Mouse (Mus musculus) left cerebral cortex, adult 9 months (tissue): ENCODE data around the gene Clcnkb.

ENCODE experiments used
- DNase-seq, 2 experiments: peaks; one replicate each; pipeline ENCODE4 v3.0.0; 2022; ENCODE audit warnings: low spot score in 2 of 2

Clcnkb gene

GRCm38 (mm10) chr4:141415924-141416323, at the start of gene Clcnkb:
Gene Clcnkb (minus strand): TSS chr4:141416014.
- DNase-seq: no peak

DNA sequence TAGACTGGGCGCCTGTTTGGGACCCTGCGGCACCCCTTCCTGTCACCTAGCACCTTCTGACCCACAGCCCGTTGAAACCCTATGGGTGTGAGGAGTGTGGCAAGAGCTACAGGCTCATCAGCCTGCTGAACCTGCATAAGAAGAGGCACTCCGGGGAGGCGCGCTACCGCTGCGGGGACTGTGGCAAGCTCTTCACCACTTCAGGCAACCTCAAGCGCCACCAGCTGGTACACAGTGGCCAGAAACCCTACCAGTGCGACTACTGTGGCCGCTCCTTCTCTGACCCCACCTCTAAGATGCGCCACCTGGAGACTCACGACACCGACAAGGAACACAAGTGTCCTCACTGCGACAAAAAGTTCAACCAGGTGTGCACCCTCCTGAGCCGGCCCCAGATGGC, 48.9 kb upstream of the Clcnkb start:
- DNase-seq: no peak

DNA sequence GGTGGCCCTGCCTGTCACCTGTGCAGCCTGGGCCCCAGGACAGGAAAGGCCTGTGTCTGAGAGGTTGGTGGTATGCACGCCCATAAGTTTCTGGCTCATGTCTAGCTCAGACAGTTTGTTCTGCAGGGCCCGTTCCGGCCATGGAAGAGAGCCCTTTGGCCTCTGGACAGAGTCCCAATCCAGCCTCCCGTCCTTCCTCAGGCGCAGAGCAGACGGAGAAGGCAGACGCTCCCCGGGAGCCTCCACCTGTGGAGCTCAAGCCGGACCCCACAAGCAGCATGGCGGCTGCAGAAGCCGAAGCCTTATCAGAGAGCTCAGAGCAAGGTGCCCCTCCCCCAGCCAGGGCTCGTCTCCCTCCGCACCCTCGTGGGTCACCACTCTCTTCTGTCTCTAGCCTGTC, 47.7 kb upstream of the Clcnkb start:
- no peak for DNase-seq

DNA sequence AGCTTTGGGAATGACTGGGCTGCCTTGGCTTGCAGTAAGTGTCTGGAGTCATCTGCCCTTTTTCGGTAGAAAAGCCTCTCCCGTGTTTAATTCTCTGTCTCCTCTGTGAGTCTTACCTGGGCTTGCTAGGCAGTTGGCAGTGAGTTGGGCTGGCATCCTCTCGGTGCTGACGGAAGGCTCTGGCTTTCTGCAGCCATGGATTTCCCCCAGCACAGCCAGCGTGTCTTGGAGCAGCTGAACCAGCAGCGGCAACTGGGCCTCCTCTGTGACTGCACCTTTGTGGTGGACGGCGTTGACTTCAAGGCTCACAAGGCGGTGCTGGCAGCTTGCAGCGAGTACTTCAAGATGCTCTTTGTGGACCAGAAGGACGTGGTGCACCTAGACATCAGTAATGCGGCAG, 45.8 kb upstream of the Clcnkb start:
- DNase-seq: no peak

GRCm38 (mm10) chr4:141461088-141461487, 45.3 kb upstream of the Clcnkb start:
- no peak for DNase-seq

DNA sequence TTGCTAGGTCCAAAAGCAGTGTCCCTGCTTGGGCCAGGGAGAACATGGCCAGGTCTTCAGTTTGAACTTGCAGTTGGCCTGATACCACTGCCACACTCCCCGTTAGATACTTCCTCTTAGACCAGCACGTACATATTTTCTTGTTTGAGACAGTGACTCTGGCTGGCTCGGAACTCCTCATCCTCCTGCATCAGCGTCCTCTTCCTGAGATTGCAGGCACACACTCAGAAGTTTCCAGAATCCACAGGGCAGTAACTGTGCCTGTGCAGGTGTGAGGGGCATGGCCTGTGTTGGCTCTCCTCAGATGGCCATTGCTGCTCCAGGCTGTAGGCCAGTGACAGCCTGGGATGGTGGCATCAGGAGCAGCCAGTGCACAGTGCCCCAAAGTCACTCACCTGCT, 44.7 kb upstream of the Clcnkb start:
- no peak for DNase-seq

DNA sequence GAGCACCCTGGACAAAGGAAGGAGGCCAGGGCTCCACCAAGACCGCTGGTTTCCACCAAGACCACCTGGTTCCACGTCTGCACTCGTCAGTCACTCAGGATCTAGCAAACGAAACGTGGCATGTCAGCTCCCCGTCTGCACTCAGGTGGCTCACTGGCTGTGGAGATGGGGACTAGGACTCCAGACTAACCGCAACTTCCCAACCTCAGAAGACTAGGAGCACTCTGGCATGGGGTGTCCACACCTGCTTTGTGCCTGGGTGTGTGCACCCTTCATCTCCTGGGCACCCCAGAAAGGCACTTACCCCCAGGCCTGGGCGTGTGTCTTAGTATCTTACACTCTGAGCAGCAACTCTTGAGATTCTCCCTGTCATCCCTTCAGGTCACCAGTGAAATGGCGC, 44.0 kb upstream of the Clcnkb start:
- DNase-seq: no peak

DNA sequence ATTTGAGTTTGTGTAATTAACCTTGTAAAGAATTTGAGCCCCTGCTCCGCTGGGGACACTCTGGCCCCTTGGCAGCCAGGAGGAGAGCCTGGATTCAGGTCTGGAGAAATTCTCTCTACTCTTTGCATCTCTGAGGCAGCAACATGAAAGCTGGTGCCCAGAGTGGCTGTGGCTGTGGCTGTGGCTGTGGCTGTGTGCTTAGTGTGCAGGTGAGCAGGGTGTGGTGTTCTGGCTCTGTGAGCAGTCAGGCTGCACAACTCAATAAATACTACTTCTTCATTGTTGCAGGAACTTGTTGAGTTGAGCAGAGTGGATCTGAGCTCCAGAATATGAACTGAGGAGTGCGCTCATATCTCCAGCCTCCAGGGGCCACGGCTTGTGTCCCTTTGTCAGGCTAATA, 43.1 kb upstream of the Clcnkb start:
- no peak for DNase-seq

GRCm38 (mm10) chr4:141458236-141458635, 42.4 kb upstream of the Clcnkb start:
- DNase-seq: no peak

DNA sequence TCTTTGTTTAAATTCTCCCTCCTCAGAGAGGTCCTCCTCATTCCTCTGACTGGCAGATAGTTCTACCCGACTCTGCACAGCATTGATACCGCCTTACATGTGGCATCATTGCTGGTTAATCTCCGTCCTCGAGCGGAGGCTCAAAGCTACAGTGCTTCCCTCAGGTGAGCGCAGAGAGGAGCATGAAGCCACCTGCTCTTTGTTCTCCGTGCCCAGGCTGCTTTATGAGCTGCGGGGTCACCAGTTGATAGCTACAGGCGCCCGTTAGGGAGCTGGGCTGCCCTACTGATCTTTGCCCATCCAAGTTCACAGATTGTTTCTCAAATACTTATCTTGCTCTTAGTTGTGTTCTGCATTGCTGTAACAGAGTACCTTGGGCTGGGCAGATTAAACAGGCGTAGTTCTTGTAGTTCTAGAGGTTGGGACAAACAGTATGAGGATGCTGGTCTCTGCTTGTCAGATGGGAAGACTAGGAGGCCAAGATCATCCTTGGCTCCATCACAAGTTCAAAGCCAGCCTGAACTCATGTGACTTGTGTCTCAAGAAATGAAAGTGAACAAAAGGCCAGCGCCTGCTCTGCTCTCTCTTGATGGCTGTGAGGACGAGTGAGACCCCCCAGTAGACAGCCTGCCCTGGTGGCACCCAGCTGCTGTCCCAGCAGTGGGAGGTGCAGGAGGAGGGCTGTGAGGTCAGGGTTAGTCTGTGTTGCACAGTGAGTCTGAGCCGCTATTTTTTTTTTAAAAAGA, 40.6 kb upstream of the Clcnkb start:
- DNase-seq: no peak

DNA sequence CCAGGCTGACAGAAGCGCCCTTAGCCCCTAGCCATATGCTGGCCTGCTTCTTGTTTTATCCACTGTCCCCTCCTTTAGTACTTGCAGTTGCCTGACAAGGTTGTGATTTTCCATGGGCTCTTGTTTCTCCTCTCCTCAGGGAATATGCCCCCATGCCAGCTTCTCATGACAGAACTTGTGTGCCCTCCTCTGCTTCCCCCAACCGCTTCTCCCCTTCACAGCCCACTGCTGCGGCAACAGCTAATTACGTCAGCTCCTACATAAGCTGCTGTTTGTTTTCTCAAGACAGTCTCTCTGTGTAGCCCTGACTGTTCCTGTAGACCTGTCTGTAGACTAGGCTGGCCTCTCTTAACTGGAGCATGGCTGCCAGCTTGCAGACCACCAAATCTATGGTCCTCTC, 39.7 kb upstream of the Clcnkb start:
- no peak for DNase-seq

DNA sequence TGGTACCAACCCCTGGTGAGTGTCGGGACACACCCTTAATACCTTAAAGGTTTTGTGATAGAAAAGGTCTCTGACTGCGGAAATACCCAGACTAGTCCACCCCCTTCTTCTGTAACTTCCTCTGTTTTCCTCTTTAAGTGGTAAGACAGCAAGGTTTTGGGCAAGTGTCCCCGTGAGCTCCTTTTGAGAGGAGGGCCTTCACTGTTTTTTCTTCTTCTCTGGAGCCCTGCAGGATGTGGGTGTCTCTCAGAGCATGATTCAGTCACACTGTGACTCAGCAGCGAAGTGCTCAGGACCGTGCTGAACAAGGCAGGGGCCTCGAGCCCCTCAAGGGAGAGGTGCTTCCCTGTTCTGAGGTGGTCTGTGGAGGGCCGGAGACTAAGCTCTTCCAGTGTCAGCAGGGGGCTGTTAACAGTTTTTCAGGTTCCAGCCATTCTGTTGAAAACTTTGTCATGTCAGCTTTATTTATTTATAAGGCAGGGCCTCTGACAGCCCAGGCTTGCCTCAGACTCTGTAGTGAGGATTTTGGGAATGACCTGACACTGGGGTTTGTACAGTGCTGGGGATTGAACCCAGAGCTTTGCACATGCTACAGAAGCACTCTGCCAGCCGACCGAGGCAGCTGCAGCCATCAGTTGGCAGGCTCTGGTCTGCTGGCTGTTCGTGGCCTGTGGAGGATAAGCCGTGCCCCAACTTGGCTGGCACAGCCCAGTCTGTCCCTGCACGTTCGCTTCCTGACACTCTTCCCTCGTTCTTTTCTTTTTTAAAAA, 39.0 kb upstream of the Clcnkb start:
- DNase-seq: peak in 1 of 2 experiments; percentile 50

DNA sequence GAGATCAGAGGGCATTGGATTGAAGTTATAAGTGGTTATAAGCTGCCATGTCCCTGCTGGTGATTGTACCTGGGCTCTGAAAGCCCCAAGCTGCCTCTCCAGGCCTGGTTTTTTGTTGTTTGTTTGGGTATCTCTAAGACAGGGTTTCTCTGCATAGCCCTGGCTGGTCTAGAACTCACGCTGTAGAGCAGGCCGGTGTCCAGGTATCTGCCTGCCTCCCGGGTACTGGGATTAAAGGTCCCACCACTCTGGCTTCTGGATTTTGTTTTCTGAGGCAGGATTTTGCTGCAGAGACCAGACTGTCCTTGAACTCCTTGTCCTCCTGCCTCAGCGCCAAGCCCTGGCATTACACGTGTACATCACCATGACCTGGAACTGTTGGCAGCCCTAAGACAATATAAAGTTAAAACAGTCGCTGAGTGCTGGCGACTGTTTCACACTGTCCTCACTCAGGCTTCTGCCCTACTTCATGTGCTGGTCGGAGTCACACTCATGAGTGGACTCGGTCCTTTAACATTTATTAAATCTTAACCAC, 36.2 kb upstream of the Clcnkb start:
- no peak for DNase-seq

- no peak for DNase-seq
Observed at GRCm38 (mm10) chr4:141451251-141451650, 35.4 kb upstream of the Clcnkb start.

GRCm38 (mm10) chr4:141446211-141446610, 30.4 kb upstream of the Clcnkb start:
- no peak for DNase-seq

DNA sequence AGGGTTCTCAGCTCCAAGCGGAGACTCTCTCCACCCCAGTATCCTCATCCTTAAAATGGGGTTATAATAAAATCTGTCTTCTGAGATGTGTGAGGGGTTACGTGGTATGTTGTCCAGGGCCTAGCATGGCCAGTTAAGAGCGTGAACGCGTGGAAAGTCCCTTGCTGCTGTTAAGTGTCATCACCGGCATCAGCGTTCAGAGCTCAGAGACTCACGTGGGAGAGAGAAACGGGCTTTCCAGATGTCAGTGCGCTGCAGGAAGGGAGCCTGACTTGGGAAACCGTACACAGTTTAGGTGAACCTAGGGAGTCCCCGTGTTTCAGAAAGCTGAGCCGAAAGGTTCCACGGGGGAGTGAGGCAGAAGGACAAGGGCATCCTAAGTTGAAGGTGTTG, 29.5 kb upstream of the Clcnkb start:
- no peak for DNase-seq

DNA sequence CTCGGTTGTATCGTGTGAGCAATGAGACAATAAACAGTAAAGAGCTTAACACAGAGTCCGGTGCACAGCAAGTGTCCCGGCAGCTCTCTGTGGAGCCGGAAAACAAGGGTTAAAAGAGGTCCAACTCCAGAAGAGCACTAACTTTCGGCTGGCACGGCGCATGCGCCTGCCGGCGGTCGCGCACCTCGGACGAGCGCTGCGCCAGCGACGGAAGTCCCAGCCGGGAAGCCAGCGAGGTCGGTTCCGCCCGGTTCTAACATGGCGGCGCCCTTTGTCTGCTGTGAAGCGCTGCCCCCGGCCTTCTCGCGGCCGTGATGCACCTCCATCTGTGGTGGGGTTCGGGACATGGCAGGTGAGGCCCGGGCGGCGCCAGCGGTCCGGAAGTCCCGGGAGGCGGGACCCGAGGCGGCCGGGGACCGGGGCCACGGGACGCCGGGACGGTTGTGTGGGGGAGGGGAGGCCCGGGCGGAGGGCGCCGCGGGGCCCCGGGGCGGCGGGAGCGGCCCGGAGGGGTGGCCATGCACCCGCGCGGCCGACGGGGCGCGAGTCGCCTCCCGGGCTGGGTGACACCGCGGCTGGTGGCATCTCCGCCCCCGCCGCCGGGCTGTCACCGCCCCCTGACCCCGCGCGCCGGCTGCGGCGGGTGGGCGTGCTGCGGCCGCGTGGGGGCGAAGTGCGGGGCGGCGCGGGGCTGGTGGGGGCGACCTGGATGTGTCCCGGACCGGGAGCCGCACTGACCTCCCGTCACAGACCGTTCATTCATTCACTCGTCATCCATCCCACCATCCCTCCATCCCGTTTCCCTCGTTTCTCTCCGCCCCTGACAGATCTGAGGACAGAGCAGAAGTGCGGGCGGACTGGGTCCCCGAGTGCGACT, 28.9 kb upstream of the Clcnkb start, which contains the start of gene Zbtb17:
TSS of gene Zbtb17 (plus strand) at position 204 of the 877 bp plus-strand sequence.
- peak; percentile 63 to 81 for DNase-seq

GRCm38 (mm10) chr4:141443641-141444429, 28.0 kb upstream of the Clcnkb start:
- no peak for DNase-seq

DNA sequence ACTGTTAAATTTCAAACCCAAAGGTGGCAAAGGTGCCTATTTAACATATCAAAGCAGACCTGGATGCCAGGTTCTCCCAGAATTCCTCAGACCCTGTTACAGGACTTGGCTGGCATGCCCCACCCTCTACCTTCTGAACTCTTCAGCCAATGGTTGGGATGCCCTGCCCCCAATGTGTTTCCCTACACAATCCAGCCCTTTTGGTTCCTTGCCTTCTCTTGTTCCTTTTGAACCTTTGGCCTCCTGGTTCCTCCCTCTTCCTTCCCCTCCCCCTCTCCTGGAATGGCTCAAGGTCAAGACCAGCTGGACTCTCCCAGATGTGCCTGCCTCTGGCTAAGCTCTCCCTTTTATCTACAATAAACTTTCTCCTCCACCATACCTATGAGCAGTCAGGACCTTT, 25.1 kb upstream of the Clcnkb start:
- DNase-seq: no peak

DNA sequence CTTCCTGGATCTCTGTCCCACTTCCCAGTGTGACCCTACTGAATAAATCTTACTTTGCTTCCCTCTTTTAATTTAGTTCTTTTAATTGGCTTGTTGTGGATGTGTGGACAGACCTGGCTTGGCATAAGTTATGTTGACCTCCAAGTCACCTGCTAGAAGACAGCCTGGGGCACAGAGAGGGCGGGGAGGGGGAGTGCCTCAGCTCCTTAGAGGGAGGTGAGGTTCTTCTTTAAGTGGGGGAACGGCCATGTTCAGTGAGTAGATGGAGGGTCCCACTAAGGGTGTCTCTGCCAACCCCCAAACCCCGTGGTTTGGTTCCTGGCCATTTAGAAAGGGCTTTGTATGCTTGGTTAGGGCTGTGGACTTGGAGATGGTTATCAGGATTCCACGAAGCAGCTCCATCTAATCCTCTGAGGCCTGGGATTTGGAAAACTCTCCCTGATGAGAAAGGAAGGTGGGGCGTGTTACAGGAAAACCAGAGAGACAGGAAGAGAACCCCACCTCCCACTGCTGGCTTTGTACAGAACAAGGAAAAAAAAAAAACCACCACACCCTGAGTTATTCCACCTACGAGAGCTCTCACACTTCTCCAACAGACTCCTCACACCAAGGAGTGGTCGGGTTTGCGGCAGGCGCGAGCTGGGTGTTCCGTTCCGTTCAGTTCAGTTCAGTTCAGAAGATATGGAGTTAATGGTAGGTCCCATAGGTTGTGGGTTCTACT, 23.4 kb upstream of the Clcnkb start:
- no peak for DNase-seq

GRCm38 (mm10) chr4:141435974-141436373, 20.2 kb upstream of the Clcnkb start, which contains the start of gene Srarp:
Gene Srarp (minus strand): TSS chr4:141436105.
- no peak for DNase-seq
